Mouse (Mus musculus): ENCODE results near the gene F930015N05Rik.

F930015N05Rik gene

DNA sequence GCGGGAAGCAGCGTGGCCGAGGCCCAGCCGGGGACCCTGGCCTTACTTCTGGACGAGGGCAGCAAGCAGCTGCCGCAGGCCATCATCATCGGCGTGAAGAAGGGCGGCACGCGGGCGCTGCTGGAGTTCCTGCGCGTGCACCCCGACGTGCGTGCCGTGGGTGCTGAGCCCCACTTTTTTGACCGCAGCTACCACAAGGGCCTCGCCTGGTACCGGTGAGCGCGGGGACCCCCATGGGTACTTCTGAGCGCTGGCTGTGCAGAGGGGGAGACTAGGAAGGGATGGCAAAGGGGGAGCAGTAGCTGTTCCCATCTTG, at the start of gene F930015N05Rik:
Gene F930015N05Rik (minus strand): TSS at position 242 of the 316 bp plus-strand sequence.
- DNase-seq (ENCODE audit: low read depth) = no peak

DNA sequence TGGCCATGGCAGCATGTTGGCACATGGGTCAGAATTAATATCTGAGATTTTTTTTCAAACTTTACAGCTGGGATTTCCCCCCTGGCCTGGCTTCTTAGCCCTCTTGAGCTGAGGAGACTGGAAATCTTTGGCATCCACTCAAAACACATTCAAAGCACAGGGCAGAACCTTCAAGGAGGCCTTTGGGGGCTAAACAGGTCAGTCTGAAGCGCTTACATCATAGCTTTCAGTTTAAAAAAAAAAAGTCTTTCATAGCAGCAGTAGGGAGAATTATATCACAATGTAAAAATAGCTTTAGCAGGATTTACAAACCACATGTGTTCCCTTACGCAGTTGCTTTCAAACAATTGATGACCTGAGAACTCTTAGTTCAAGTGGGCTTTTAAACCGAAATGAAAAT, 45.0 kb upstream of the F930015N05Rik start:
- no peak for DNase-seq (ENCODE audit: low read depth)

DNA sequence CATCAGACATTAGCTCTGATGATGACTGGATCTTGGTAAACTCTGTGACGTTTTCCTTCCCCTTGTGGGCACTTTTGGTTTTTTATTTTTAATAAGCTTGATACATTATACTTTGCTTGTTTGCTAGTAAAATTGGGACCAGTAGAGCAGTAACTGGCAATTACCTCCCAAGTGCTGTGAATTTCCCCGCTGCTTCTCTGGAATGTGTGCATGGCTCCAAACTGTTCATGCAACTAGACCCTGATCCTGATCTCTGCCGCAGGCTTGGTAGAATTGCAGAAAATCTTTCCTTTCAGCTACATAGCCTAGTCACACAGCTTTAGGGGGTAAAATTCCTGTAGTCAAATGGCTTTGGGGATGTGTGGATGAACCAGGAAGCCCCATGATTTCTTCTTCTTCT, 37.2 kb upstream of the F930015N05Rik start:
- no peak for DNase-seq (ENCODE audit: low read depth)

DNA sequence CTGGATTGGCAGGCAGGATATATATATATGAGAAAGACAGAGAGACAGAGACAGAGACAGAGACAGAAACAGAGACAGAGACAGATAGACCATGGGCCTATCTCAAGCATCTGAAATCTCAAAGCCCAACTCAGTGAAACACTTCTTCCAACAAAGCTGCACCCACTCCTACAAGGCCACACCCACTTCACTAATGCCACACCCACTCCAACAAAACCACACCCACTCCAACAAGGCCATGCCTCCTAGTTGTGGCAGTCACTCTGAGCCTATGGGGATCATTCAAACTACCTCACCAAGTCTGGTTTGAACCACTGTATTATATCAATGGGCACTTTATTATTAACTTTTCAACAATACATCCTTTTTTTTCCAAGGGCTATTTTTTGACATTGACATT, 34.2 kb upstream of the F930015N05Rik start:
- no peak for DNase-seq (ENCODE audit: low read depth)

GRCm38 (mm10) chr11:64468737-64469136, 32.3 kb upstream of the F930015N05Rik start:
- no peak for DNase-seq (ENCODE audit: low read depth)

- peak; percentile 3 for DNase-seq (ENCODE audit: low read depth)
Observed at GRCm38 (mm10) chr11:64461746-64462145, 25.3 kb upstream of the F930015N05Rik start.

GRCm38 (mm10) chr11:64448586-64449315, 12.3 kb upstream of the F930015N05Rik start:
- DNase-seq (ENCODE audit: low read depth) = no peak

- DNase-seq (ENCODE audit: low read depth) = no peak
Observed at GRCm38 (mm10) chr11:64445227-64445626, 8.8 kb upstream of the F930015N05Rik start.

DNA sequence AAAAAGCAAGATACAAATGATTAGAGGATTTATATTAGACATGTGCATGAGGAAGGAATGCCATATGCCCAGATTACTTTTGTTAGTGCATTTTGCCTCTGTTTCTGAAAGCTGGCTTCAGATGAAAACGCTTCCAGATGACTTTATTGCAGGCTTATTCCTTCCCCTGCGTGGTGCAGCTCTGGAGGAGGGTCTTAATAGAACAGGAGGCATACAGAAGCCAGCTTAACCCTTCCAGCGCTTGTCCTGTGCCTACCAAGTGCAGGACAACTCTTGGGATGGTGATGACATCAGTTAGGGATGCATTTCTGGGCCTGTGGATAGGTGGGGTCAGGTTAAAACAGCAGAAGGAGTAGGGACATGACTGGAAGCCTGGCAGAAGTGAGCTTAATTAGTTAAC, 6.2 kb upstream of the F930015N05Rik start:
- DNase-seq (ENCODE audit: low read depth) = no peak

GRCm38 (mm10) chr11:64442119-64442518, 5.7 kb upstream of the F930015N05Rik start:
- peak; percentile 32 for DNase-seq (ENCODE audit: low read depth)

DNA sequence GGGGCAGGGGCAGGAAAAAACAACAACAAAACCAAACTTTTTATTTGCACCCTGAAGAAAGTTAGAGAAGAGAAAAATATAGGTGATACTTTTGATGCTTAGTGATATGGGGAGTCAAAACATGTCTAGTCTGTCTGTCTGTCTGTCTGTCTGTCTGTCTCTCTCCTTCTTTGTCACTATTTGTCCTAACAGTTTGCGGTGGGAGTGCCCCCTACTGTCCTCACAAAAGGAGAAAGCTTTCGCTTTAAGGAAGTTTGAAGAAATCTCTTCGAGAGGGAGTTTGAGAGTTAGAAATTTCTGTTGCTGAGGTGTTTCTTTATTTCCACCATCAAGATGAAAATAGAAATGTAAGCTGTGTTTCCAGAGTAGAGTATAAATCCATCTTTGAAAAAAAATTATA, 2.5 kb upstream of the F930015N05Rik start:
- DNase-seq (ENCODE audit: low read depth) = peak; percentile 10

DNA sequence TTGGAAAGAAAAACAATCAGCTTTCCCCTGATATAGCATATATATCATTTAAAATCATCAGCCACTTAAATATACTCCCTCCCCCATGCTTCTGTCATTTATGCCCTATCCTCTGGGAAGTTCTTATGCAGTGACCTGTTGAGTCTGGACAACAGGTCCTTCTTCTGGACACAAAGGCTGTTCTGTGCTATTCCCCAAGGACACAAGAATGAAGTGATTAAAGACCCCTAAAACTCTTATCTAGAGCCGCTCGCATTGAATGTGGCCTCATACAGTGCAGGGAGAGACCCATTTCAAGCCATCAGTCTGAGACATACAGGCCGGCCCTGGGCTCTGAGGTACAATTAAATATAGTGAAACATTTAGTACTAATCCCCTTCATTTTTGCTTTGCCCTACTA, 1.3 kb upstream of the F930015N05Rik start:
- DNase-seq (ENCODE audit: low read depth) = no peak

DNA sequence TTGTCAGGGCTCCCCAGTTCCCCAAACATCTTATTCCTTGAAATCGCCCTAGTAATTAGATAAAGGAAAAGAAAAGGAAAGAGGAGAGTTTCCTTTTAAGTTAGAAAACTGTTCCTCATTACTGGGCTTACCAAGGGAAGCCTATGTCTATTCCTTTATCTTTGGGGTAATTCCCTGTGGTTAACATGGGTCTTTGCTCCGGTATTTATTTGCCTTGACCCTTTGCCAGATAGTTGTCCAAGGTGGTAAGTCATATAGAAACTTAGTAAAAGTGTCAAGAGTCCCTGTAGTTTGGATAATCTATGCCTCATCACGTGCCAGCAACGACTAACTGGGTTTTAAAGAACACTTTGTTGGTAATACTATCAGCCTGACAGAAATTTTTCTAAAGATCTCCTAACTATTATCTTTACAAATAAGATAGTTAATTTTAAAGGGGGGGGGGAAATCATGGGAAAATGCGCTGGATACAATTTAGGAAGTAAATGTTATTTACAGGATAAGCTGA, 392 bp upstream of the F930015N05Rik start:
- no peak for DNase-seq (ENCODE audit: low read depth)

GRCm38 (mm10) chr11:64435546-64436411, 674 bp downstream of the F930015N05Rik start:
- DNase-seq (ENCODE audit: low read depth) = no peak

GRCm38 (mm10) chr11:64434611-64435545, 1.6 kb downstream of the F930015N05Rik start, which contains the start of gene Hs3st3a1:
Hs3st3a1 (plus strand) TSS chr11:64435332.
- DNase-seq (ENCODE audit: low read depth) = no peak

GRCm38 (mm10) chr11:64418969-64419368, 17.5 kb downstream of the F930015N05Rik start:
- no peak for DNase-seq (ENCODE audit: low read depth)

DNA sequence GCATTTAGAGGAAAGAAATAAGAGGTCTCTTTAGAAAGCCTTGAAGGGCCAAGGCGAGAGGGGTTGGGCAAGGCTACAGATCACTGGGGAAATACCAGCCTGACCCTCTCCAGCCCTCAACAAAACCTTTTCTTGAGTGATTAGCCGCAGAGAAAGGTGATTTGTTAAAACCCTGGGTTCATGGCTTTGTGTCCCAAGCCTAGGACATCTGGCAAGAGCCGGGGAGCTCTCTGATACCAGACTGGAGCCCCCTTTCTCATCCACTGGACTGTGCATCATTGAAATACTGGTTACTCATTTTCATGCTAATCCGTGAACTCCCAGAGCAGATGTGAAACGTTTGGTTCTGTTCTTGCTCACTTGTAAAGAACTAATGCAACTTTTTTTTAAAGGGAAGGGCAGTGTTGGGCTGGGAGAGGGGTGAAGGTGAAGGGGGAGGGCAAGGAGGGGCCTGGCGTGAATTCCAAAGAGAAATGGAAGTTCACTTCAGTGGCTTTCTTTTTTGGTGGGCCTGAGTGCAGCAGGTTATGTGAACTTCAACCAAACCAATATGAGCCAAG, 35.8 kb downstream of the F930015N05Rik start:
- DNase-seq (ENCODE audit: low read depth) = no peak

- DNase-seq (ENCODE audit: low read depth) = no peak
Observed at GRCm38 (mm10) chr11:64397612-64398011, 38.8 kb downstream of the F930015N05Rik start.

- no peak for DNase-seq (ENCODE audit: low read depth)
Observed at GRCm38 (mm10) chr11:64396949-64397348, 39.5 kb downstream of the F930015N05Rik start.

DNA sequence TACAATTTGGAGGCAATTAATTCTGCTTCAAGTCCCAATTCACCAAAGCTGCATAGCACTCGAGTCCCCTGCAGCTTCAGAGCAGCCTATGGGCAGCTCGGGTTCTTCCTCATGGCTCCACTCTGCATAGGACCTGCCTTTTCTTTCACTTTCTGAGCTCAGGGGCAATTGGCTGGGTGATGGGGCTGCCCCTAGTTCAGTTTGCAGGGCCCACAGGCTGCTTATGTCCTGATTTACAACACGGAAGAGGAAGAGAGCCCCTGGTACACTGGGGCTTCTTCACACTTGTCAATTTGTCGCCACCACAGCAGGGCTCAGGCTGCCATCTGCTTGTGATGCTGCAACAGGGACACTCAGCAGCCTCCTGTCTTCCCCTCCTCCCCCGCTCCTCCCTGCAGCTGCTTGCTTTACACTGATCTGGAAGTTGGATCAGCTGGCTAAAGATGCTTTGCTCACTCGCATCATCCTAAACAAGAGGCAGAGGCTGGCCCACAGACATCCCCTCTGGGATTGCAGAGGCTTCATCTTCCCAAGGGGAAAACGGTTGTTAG, 40.0 kb downstream of the F930015N05Rik start:
- DNase-seq (ENCODE audit: low read depth) = no peak

- no peak for DNase-seq (ENCODE audit: low read depth)
Observed at GRCm38 (mm10) chr11:64386333-64386732, 50.1 kb downstream of the F930015N05Rik start.

Data from 416B (cell line).